Mouse (Mus musculus): ENCODE measurements at regions not wholly inside any gene's neighbourhood (a gene's known extent, or its start where the extent isn't known, plus 50 kb on each side); places are given as distances from the start of the nearest gene placed in this dataset.

DNA sequence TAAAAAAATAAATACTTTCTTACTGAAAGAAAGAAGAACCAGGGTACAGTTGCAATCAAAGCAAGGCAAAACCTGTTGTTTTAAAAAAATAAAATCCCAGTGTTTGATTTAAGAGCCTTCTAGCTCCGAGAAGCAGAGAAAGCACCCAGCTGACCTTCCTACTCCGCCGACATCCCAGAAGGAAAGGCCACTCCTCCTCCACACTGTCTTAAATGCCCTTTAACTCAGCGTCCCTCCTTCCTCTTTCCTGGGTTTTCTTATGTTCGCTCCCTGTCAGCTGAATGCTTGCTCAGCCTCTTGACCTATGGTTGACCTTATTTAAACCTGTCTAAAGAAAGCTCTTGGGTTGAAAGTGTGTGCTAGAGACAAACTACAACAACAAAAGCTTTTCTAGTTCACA, 79.1 kb downstream of the Sptssa start:
- intact Hi-C loops (cut with DNase I) = no loop called here
- no peak for DNase-seq

DNA sequence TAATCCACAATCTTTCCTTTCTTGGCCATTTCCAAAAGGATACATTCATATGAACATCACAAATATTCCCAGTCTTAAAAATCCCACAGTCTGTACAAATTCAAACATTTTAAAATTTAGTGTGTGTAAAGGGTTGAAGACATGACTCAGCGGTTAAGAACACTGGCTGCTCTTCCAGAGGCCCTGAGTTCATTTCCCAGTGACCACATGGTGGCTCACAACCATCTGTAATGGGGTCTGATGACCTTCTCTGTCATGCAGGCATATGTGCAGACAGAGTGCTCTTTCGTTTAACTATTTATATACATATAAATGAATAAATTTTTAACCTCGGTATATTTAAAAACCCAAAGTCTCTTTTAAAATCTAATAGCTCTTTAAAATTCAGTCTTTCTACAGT, 79.6 kb downstream of the Sptssa start:
- intact Hi-C loops (cut with DNase I) = no loop called here

DNA sequence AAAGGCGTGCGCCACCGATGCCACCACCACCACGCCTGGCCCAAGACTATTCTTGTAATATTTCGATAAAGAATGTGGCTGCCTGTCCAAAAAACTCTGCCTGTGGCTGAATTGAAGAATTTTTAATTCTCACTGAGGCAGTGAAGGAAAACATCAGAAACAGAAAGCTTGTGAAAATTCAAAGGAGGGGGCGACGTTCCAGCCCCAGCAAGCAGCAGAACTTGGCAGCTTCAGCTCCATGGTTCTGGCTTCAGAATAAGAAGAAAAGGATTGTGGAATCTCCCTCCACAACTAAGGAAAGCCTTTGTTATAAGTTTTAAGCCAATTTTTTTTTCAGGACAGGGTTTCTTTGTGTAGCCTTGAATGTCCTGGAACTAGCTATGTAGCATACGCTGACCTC, 83.5 kb downstream of the Sptssa start:
- intact Hi-C loops (cut with DNase I) = no loop called here
- DNase-seq = no peak

More for the DNA sequence above, 79.6 kb downstream of the Sptssa start:
- DNase-seq = no peak

DNA sequence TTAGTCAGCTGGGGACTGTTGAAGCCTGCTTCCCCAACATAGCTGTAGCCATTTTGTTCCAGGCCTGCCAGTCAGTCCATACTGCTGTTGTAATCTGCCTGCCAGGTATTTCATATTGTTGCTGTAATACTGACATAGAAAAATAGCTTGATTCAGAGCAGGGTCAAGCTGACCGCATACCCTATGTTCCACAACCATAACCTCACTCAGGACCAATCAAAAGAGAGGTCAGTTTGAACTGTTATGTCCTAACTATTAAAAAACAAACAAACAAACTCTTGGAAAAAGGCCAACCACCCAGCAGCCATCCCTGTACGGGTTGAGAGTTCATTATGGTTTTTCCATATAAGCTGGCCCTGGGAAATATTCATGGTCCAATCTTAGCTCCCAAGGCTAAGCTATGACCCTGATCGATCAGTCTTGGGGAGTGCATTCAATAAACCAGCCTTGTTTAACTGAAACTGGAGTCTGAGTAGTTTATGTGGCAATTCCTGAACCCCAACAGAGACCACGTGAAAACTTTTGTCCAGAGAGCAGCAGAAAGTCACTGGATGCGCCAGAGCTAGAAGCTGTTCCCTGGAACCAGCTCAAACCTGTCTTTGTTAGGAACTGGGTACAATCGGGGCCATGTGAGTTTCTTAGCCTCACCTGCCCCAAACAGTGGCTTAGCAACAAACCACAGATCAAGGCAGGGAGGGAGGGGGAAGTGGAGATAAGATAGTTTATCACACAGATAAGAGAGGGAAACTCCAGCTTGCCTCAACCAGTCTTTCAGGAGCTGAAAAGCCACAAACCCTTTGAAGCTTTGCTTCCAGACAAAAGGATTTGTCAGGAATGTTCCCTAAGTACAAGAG, 88.1 kb downstream of the Sptssa start:
- intact Hi-C loops (cut with DNase I) = no loop called here
- no peak for DNase-seq

DNA sequence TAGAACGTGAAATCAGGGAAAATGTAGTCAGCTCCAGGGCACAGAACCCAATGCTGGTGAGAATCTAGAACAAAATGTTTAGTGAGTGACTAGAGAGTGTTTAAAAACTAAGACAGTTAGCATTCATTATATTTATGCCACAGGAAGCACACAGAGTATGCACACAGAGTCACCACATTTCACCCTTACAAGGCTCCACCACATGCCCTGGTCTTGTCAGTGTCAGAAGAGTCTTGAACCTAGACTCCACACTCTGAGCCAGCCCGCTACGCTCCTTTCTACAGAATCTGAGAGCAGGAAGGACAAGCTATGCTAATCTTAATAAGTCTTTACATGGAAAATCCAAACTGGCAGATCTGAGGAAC, 89.0 kb downstream of the Sptssa start:
- intact Hi-C loops (cut with DNase I) = no loop called here
- DNase-seq = no peak

DNA sequence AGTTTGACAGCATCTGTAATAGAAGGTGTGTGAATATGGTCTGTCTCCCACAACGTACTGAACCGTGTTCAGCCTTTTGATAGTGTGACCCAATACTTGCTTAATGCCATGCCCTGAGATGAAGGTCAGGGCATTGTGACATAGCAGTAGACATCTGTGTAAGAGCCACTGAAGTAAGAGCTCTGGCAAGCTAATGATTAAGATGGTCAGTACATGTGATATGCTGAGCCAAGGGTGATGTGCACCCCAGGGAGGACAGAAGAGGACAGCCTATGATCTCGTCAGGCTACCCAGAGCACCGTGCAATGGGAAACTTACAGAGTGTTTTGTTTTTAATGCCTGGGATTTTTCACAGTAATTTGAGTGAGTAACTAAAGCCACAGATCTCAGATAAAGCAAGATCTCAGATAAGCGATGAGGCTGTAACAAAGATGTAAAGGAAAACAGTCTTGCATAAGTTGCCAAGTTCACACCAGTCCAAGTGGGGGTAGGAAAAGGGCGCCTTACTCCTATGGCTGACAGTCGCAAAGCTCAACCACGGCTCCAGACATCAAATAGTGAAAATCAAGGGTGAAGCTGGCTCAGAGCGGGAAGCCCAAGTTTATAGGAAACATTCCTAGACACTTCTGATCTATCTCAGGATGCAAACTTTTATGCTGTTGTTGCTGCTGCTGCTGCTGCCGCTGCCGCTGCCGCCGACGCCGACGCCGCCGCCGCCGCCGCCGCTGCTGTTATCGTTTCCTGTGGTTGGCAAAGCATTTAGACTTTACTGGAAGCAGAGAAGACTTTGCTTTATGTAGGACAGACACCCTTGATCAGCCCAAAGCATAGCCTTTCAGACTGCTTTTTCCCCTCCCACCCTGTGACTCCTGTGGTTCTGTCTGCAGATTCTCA, 89.6 kb downstream of the Sptssa start:
- intact Hi-C loops (cut with DNase I) = no loop called here

DNA sequence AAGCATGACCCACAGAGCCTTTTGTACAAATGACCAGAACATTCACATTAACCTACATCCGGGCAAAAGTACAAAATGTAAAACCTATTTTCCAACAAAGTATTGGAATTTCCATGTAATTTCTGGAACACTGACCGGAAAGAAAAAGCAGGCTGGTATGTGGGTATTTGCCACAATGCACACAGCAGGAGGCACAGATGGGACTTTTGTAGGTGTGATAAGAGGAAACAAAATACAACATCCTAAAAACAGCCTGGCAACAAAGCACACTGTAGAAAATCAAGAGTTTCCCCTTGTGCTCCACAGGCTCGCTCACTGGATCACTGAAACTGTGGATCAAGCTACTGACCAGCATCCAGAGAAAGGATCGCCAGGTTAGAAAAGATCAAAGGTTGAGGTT, 94.4 kb downstream of the Sptssa start:
- intact Hi-C loops (cut with DNase I) = no loop called here
- no peak for DNase-seq

More for the DNA sequence above, 89.6 kb downstream of the Sptssa start:
- DNase-seq = no peak

DNA sequence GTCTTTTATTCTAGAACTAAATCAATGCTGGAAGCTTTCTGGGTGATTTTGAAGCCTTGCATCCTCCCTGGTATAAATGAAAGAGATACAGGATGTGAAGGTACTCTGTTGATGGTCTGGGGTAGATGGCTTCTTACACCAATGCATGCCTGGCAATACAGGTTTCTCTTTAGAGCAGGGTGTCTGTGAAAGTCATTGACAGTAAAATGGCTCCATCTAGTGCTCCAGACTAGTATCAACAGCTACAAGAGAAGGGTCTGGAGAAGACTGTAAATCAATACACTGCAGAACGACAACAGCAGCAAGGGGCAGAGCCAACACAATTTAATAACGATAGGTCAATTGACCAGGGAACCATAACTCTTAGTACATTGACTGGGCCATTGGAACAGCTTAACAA, 98.3 kb downstream of the Sptssa start:
- intact Hi-C loops (cut with DNase I) = loop anchor here (5.0 kb wide), 2 partner anchors 461 to 1636 kb away; no protein-coding TSS in a partner anchor
- DNase-seq = no peak

DNA sequence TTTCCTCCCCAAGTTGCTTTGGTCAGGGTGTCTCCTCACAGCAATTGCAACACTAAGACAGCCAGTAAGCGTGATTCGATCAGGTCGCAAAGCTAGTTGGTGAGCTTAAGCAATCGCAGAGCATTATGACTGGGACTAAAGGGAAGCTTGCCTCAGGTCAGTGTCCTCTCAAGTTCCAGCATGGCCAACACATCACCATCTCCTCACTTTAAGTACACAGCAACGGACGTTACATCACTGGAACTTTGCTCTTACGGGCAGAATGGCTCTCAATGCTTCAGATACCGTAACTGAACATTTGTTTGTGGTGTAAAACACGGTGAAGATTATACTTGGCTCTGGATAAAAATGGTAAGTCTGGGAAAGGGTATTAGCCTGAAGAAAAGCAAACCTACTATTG, 106.7 kb downstream of the Sptssa start:
- intact Hi-C loops (cut with DNase I) = loop anchor here (5.0 kb wide), 1 partner anchor 57 kb away; no protein-coding TSS in a partner anchor
- DNase-seq = no peak

DNA sequence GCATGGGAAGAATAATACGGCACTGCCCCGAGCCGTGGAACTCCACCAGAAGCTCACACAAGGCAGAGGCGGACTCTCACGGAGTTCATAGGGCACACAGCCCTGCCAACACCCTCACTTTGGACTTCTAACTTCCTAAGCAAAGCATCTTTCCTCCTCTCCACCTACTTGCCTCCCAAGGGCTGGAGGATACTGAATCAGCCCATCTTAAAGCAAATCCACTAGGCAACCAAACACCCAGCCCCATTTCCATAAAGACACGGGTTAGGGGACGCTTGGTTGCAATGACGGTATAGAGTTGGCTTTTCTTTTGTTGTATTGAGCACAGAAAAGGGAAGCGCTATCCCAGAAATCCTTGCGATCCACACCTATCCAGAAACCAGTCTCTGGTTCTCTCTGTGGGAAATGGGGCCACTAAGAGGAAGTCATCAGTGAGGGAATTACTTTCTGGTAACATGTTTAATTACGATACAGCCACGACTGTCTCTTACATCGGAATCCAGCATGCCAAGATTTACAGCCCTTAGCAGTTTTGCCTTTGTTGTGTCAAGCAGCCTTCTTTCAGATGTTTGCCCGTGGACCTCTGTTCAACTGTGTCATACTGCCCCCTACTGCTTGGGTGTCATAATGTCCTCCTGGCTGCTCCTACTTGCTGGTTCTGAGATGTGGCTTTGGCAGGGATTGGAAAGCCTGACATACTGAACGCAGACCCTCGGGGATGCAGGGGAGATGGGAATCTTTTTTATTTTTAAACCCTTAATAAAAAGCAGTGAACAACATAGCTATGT, 110.4 kb downstream of the Sptssa start:
- peak; percentile 20 to 48 for DNase-seq
- intact Hi-C loops (cut with DNase I) = loop anchor here (2.0 to 5.0 kb wide), 2 partner anchors 54 to 447 kb away; no protein-coding TSS in a partner anchor

DNA sequence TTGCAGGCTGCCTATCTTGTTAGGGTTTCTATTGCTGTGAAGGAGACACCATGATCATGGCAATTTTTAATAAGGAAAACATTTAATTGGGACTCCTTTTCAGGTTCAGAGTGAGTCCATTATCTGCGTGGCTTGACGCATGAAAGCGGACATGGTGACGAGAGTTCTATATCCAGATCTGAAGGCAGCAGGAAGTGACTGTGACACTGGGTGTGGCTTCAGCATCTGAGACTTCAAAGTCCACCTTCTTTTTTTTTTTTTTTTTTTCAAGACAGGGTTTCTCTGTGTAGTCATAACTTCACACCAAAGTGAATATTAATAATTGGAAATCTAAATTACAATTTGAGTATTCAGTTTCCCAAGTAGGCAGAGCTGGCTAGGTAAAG, 118.1 kb downstream of the Sptssa start:
- intact Hi-C loops (cut with DNase I) = no loop called here
- DNase-seq = no peak

DNA sequence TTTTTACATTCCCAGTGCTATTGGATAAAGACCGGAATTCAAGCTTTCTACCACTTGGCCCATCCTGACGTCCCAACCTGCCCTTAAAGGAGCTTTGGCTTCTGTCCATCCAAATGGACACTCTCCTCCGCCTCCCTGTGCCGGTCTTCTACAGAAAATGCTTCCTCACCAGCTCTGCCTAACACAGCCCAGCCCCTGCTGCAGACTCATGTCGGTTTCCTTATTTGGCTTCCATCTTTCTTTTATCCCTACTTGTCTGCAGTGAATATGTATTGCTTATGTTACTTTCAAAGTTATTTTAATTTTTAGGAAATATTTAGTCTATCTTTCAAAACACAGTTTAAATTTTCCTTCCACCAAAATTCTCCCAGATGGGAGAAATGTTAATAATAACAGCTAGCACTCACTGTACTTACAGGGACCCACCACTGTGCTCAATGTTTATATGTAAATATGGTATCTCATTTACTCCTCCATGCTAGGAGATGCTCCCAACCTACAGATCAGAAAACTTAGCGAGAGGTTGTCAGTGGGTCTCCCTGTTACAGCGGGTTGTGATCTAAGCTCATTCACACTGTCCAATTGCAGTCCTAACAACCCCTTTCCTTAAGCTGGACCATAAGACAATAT, 118.6 kb downstream of the Sptssa start:
- no peak for DNase-seq
- intact Hi-C loops (cut with DNase I) = no loop called here

DNA sequence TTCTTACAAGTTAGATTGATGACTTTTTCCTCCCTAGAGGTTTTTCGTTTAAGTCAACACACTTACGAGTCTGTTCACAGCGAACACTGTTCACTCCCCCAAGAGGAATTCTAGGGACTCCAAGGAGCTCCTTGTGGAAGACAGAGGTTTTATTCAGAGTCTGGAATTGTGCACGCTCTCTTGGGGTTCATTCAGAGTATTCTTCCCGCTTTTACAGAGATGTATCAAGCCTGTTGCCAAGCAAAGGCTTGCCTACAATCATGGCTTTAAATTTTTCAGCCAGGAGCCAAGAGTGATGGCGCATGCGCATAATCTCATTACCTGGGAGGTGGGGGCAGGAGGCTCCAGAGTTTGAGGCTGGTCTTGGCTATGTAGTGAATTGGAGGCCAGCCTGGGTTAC, 119.4 kb downstream of the Sptssa start:
- intact Hi-C loops (cut with DNase I) = no loop called here
- no peak for DNase-seq

DNA sequence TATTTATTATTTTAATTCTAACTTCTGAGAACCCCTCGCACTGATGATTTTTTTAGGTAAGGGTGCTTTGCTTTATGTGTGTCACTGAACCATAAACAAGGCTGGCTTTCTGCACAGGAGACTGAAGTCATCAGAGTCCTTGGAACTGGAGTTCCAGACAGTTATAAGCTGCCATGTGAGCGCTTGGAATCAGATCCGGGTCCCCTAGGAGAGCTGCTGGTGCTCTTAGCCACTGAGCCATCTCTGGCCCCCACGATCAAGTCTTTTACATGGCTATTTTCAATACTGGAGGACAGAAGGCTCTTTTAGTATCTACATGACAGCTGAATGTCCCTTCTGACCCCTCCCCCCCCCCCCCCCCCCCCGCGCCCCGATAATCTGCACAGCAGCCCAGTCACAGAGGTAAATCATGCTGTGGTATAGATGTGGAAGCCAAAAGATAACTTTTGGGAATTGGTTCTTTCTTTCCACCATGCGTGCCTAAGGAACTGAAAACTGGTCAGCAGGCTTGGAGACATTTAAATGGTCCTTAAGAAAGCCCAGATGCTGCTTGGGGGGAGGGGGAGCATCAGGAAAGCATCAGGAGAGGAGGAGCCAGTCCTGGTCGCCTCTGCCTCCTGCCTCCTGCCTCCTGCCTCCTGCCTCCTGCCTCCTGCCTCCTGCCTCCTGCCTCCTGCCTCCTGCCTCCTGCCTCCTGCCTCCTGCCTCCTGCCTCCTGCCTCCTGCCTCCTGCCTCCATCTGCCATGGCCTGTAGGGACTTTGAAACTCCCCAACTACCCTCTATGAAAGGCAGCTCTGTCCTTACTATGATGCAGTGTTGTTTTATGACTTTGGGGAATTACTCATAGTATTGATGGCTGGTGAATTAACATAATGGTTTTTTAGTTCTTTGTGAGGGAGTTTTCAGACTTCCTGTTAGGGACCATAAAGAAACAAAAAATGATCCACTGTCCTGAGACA, 120.5 kb downstream of the Sptssa start:
- DNase-seq = no peak
- intact Hi-C loops (cut with DNase I) = no loop called here

DNA sequence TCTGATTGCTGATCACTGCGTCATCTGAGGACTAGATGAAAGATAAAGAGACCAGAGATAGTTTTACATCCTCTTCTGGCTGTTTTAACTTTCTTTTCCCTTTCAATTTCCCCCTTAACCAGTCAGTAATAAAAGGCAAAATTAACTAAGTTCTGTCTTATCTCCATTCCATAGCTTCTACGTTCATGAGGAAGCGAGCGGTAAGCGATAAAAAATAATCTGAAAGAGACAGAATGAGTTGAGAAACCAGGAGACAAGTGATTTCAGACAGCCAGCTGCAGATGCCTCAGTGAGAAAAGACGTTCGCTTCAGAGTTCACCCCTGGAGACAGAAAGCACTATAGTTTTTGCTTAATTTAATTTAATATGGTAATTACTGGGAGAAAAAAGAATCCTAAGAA, 121.5 kb downstream of the Sptssa start:
- no peak for DNase-seq
- intact Hi-C loops (cut with DNase I) = no loop called here

DNA sequence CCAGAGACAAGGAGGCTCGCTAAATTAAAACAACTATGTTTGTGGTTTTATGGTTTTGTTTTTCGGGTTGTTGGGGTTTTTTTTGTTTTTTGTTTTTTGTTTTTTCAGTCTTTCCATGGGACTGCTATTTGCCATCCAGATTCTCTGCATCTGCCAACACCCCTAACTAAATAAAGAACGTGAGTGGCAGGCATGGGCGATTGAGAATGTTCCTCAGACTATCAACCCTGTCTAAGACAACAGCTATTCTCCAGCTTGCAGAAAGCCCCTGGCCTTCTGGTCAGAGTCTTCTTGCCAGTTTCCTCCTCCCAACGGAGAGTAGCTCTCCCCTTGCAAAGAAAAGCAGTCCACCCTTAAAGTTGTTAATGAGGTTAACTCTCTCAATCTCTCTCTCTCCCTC, 123.2 kb downstream of the Sptssa start:
- DNase-seq = no peak
- intact Hi-C loops (cut with DNase I) = no loop called here

DNA sequence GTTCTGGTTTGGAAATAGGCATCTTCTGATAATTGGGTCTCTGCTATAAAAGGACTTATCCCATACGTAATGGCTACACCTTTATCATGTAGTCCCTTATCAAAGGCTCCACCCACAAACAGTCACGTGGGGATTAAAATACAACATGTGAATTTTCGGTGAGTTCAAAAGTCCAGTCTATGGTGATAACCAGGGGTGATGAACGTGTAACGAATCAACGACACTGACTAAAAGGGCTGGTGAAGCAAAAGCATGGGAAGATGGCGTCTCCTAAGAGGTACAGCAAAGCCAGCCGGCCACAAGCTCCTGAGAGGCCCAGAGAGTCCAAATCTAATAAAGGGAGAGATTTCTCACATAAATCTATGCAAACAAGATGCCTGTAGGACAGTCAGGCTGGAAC, 124.3 kb downstream of the Sptssa start:
- DNase-seq = no peak
- intact Hi-C loops (cut with DNase I) = no loop called here

DNA sequence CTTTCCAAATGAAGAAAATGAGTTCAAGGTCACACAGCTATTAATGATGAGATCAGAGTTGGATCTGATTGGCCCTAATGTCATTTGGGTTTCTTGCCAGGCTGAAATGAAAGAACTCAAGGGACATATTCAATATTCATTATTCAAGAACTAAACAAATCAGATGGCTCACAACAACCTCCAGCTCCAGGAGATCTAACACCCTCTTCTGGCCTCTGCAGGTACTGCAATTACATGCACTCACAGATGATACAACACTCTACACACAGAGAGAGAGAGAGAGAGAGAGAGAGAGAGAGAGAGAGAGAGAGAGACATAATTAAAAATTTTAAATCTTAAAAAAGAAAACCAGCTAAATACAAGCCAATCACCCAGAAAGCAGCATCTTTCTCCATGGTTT, 128.3 kb downstream of the Sptssa start:
- DNase-seq = no peak
- intact Hi-C loops (cut with DNase I) = no loop called here

DNA sequence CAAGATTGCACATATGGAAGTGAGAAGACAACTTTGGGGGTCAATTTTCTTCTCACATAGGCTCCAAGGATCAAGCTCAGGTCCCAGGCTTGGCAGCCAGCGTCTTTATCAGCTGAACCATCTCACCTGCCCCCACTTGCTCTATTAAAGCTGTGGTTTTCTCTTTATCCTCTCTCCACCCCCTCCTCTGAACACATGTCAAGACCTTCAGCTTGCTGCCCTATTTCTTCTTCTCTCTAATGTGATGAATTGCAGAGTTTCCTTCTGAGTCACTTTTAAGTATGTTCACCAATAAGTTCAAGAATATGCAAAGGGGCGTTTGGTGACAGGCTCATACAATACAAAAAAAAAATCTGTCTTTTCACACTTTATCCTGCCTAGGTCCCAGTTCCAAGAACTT, 128.8 kb downstream of the Sptssa start:
- intact Hi-C loops (cut with DNase I) = no loop called here
- DNase-seq = no peak
